Mouse (Mus musculus) CH12.LX (cell line): ENCODE data around the gene Lypd1. TPM values are rescaled to one million over a fixed set of nuclear protein-coding genes. Genes with fewer than 3 reads are reported as not detected.

Experiments used
- DNase-seq: peaks from one replicate; pipeline ENCODE4 v3.0.0-alpha.2; 2013; ENCODE audit errors: extremely low read depth
- H3K27ac ChIP-seq: 2 replicates; pipeline ENCODE4 v1.5.1; 2012; ENCODE audit warnings: low read depth, mild to moderate bottlenecking, control low read depth, moderate library complexity; ENCODE audit not compliant: insufficient read depth
- H3K27me3 ChIP-seq: replicated peaks from 2 replicates; pipeline ENCODE3; 2012; ENCODE audit warnings: inconsistent platforms
- H3K36me3 ChIP-seq, 2 experiments: replicated peaks in 1 of 2; 2 replicates each; pipeline versions ENCODE3 to v1.6.1; 2012; ENCODE audit warnings: inconsistent platforms in 1 of 2, low read length in 1 of 2, mild to moderate bottlenecking in 1 of 2, mixed read lengths in 1 of 2, moderate library complexity in 1 of 2; ENCODE audit not compliant: control insufficient read depth in 1 of 2, insufficient read depth in 1 of 2
- H3K4me1 ChIP-seq, 2 experiments: 2 replicates each; pipeline ENCODE4 v1.6.1; 2012; ENCODE audit warnings: inconsistent platforms in 1 of 2, moderate library complexity in 1 of 2; ENCODE audit not compliant: insufficient read depth in 2 of 2, control insufficient read depth in 1 of 2
- H3K4me2 ChIP-seq: 2 replicates; pipeline ENCODE4 v1.6.1; 2012; ENCODE audit warnings: low read depth, mild to moderate bottlenecking, control low read depth; ENCODE audit not compliant: poor library complexity, insufficient read depth, severe bottlenecking
- H3K4me3 ChIP-seq, 3 experiments: fragments of 150-350 bp in 1 of 3; sonication (generic) in 1 of 3; replicated peaks in 1 of 3; 2 replicates each; pipeline versions ENCODE3 to v1.5.1; 2011 to 2012; ENCODE audit warnings: low read depth in 2 of 3, low read length in 2 of 3, mild to moderate bottlenecking in 2 of 3, moderate library complexity in 2 of 3, control low read depth in 1 of 3, improper control_type of control experiment in 1 of 3, inconsistent platforms in 1 of 3, mixed read lengths in 1 of 3; ENCODE audit not compliant: poor library complexity in 1 of 3
- H3K79me2 ChIP-seq: replicated peaks from 2 replicates; pipeline ENCODE4 v1.6.1; 2012; ENCODE audit warnings: mild to moderate bottlenecking, moderate library complexity; ENCODE audit not compliant: control insufficient read depth, poor library complexity, insufficient read depth, severe bottlenecking; ENCODE audit errors: extremely low read depth
- H3K9ac ChIP-seq: 2 replicates; pipeline ENCODE4 v1.6.1; 2012; ENCODE audit warnings: low read depth, mild to moderate bottlenecking, control low read depth, moderate library complexity; ENCODE audit not compliant: insufficient read depth
- H3K9me3 ChIP-seq: replicated peaks from 2 replicates; pipeline ENCODE3; 2012; ENCODE audit warnings: low read length, inconsistent platforms, mixed read lengths
- BHLHE40 ChIP-seq: IDR thresholded peaks from 2 replicates; pipeline ENCODE4 v1.6.1; 2011; ENCODE audit warnings: mild to moderate bottlenecking, low read depth, low read length, improper control_type of control experiment
- CHD1 ChIP-seq: IDR thresholded peaks from 2 replicates; pipeline ENCODE4 v1.6.1; 2012; ENCODE audit warnings: low read depth, low read length, improper control_type of control experiment, inconsistent platforms
- ELF1 ChIP-seq: IDR thresholded peaks from 2 replicates; pipeline ENCODE4 v1.6.1; 2014; ENCODE audit warnings: low read depth, mild to moderate bottlenecking, inconsistent platforms, low read length, improper control_type of control experiment
- EP300 ChIP-seq: IDR thresholded peaks from 2 replicates; pipeline ENCODE4 v1.6.1; 2011; ENCODE audit warnings: low read length, improper control_type of control experiment
- ETS1 ChIP-seq: conservative IDR thresholded peaks from 2 replicates; pipeline ENCODE4 v1.6.1; 2012; ENCODE audit warnings: low read depth, mild to moderate bottlenecking, inconsistent platforms, low read length, improper control_type of control experiment, moderate library complexity
- JUN ChIP-seq: IDR thresholded peaks from 2 replicates; pipeline ENCODE4 v1.6.1; 2011; ENCODE audit warnings: low read depth, mild to moderate bottlenecking, low read length, improper control_type of control experiment, moderate library complexity; ENCODE audit not compliant: insufficient read depth
- JUND ChIP-seq: conservative IDR thresholded peaks from 2 replicates; pipeline ENCODE4 v1.6.1; 2011; ENCODE audit warnings: low read depth, low read length, improper control_type of control experiment
- MAX ChIP-seq: IDR thresholded peaks from 2 replicates; pipeline ENCODE4 v1.6.1; 2011; ENCODE audit warnings: low read length, improper control_type of control experiment
- MAZ ChIP-seq: IDR thresholded peaks from 2 replicates; pipeline ENCODE4 v1.6.1; 2012; ENCODE audit warnings: low read depth, mild to moderate bottlenecking, inconsistent platforms, low read length, improper control_type of control experiment, moderate library complexity
- MEF2A ChIP-seq: IDR thresholded peaks from 2 replicates; pipeline ENCODE4 v1.6.1; 2014; ENCODE audit warnings: low read depth, mild to moderate bottlenecking, inconsistent platforms, low read length, improper control_type of control experiment, borderline replicate concordance
- MXI1 ChIP-seq: IDR thresholded peaks from 2 replicates; pipeline ENCODE4 v1.6.1; 2011; ENCODE audit warnings: mild to moderate bottlenecking, low read depth, low read length, improper control_type of control experiment
- PAX5 ChIP-seq: IDR thresholded peaks from 2 replicates; pipeline ENCODE4 v1.6.1; 2012; ENCODE audit warnings: low read length, inconsistent platforms, mixed read lengths
- POLR2AphosphoS2 ChIP-seq: IDR thresholded peaks from 2 replicates; pipeline ENCODE4 v1.6.1; 2011; ENCODE audit warnings: low read depth, low read length, improper control_type of control experiment
- SIN3A ChIP-seq: IDR thresholded peaks from 2 replicates; pipeline ENCODE4 v1.6.1; 2012; ENCODE audit warnings: low read length, improper control_type of control experiment, inconsistent platforms
- SMC3 ChIP-seq: IDR thresholded peaks from 2 replicates; pipeline ENCODE4 v1.6.1; 2011; ENCODE audit warnings: low read depth, low read length, improper control_type of control experiment
- TBP ChIP-seq: conservative IDR thresholded peaks from 2 replicates; pipeline ENCODE4 v1.6.1; 2011; ENCODE audit warnings: low read depth, low read length, improper control_type of control experiment
- UBTF ChIP-seq: IDR thresholded peaks from 2 replicates; pipeline ENCODE4 v1.6.1; 2012; ENCODE audit warnings: low read depth, mild to moderate bottlenecking, inconsistent platforms, low read length, improper control_type of control experiment, moderate library complexity
- USF2 ChIP-seq: conservative IDR thresholded peaks from 2 replicates; pipeline ENCODE4 v1.6.1; 2011; ENCODE audit warnings: low read depth, low read length, improper control_type of control experiment
- ZC3H11A ChIP-seq: IDR thresholded peaks from 2 replicates; pipeline ENCODE4 v1.6.1; 2012; ENCODE audit warnings: low read depth, mild to moderate bottlenecking, inconsistent platforms, low read length, improper control_type of control experiment
- ZMIZ1 ChIP-seq: IDR thresholded peaks from 2 replicates; pipeline ENCODE4 v1.6.1; 2012; ENCODE audit warnings: low read depth, mild to moderate bottlenecking, inconsistent platforms, low read length, improper control_type of control experiment
- dilution Hi-C: fragments of 300-500 bp; cut with MboI; formaldehyde crosslinking; loops from 2 replicates; pipeline ENCODE4 v1.14.3; 2020; ENCODE audit warnings: low sequenced_read_pairs; ENCODE audit not compliant: extremely low pct_unique_long_range_greater_than_20kb, extremely low pct_ligation_motif_present
- in situ Hi-C: fragments of 300-500 bp; cut with MboI; formaldehyde crosslinking; loops from 3 replicates; pipeline ENCODE4 v1.14.3; 2019; ENCODE audit warnings: low sequenced_read_pairs, low pct_ligation_motif_present, low pct_unique_long_range_greater_than_20kb, mixed read lengths
- polyA plus RNA-seq: library from polyadenylated mRNA; unstranded; fragments of >175 nt; gene quantifications from 2 replicates; pipeline ENCODE4 v1.2.1, GENCODE M21; 2012; ENCODE audit warnings: low read depth; ENCODE audit not compliant: insufficient read length
- total RNA-seq, 2 experiments: library from RNA; depleted of rRNA; stranded (reverse); fragments of 300-350 nt in 1 of 2; fragments of >200 nt in 1 of 2; gene quantifications; 2 replicates each; pipeline ENCODE4 v1.2.3; 2012 to 2014

Lypd1 gene
- total and polyA plus RNA-seq, 3 experiments = not detected

DNA sequence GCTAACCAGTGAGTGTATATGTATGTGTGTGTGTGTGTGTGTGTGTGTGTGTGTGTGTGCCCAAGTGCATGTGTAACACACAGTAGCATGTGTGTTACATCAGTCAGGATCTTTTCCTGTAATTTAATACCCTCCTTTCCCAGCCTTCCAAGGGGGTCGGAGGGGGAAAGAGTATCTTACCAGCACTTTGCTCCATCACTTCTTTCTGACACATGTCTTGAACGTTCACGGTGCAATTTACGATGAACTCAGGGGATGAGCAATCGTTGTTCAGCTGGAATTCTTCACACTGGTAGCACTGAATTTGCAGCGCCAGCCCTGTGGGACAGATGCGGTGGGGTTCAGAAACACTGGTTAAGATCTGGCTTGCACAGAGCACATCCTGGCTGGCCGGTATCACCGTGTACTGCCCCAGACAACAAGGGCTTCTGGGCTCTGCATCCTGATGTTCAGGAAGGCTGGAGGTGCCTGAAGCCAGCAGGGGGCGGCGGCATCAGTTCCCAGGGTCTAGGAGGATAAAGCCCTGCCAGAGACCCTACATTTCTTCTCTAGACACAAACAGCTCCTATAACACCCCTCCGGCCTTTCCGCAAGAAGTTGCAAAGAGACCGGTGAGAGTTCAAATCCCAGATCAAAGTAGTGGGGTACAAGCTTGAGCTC lies 2.6 kb downstream of the Lypd1 start:
- Histone ChIP-seq H3K4me1 (no peaks in the 10 kb centered on the region), H3K79me2 (no peaks in the 10 kb centered on the region), H3K4me2 (no peak overlapping the region), H3K9ac (no peak overlapping the region), H3K27me3 (no peaks in the 10 kb centered on the region), H3K4me3 (no peak overlapping the region), H3K27ac (no peak overlapping the region), H3K9me3 (peaks cover 68% of the 10 kb centered on the region), H3K36me3 (no peaks in the 10 kb centered on the region)
- TF ChIP-seq MAX = no peak
- TF ChIP-seq JUN = no peak
- no peak for TF ChIP-seq SMC3
- TF ChIP-seq TBP = no peak
- TF ChIP-seq UBTF = no peak
- no peak for TF ChIP-seq USF2
- no peak for TF ChIP-seq MEF2A
- no peak for TF ChIP-seq JUND
- TF ChIP-seq EP300 = no peak
- no peak for TF ChIP-seq PAX5
- no peak for TF ChIP-seq ZC3H11A
- no peak for DNase-seq
- in situ Hi-C loops (no loop called here), dilution Hi-C loops (no loop called here)

DNA sequence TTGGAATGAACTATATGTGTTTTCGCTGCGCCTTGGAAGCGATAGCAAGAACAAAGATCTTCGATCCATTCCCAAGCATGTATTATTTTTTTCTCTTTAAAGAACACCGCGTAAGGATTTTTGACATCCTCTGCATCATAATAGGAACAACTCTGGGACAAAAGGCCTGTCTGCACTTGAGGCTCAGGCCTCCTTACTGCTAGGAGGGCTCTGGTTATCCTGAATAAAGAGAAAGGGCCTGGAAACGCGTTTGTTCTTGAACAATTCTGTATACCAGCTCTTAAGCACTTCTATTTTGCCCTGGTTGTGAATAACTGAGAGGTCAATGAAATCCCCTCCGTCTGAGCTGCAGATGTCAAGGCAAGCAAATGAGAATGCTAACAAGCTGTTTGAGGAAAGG lies 19.7 kb downstream of the Lypd1 start:
- H3K4me3 ChIP-seq = no peak overlapping the region
- H3K4me2 ChIP-seq = no peak overlapping the region
- no peaks in the 10 kb centered on the region for H3K27me3 ChIP-seq
- H3K9ac ChIP-seq = no peak overlapping the region
- H3K36me3 ChIP-seq = no peaks in the 10 kb centered on the region
- no peaks in the 10 kb centered on the region for H3K4me1 ChIP-seq
- in situ Hi-C loops = no loop called here
- dilution Hi-C loops = no loop called here
- DNase-seq = no peak
- peaks cover 80% of the 10 kb centered on the region for H3K9me3 ChIP-seq
- no peak overlapping the region for H3K27ac ChIP-seq
- H3K79me2 ChIP-seq = no peaks in the 10 kb centered on the region
- TF ChIP-seq CHD1 (no peak), ETS1 (no peak), USF2 (no peak), JUN (no peak), POLR2AphosphoS2 (no peak), BHLHE40 (no peak), SIN3A (no peak), MAZ (no peak), ELF1 (no peak), MXI1 (no peak), ZMIZ1 (no peak), TBP (no peak), MAX (no peak), PAX5 (no peak)
